In genomic region chr16:45619751-45620375, GRCm38 (mm10) we compare ENCODE assay signal across 22 mouse cellular contexts. TPM values are rescaled to one million over a fixed set of nuclear protein-coding genes. Genes with fewer than 3 reads are reported as not detected.
"Had no signal": no experiment of that assay in that cellular context is flagged by ENCODE, and none has a peak within 500 bp of the region (broad histone marks: within the 10 kb centered on the region; RNA-seq: fewer than 3 reads in every experiment).

No protein-coding gene starts in this region.

- H3K4me3 ChIP-seq: layer of hippocampus, adult 2 months; limb, embryonic 13.5 days; midbrain, embryonic 15.5 days; neural tube, embryonic 12.5 days had no signal

- H3K4me1 ChIP-seq: limb, embryonic 13.5 days; midbrain, embryonic 15.5 days; neural tube, embryonic 12.5 days had no signal

- ATAC-seq: hindbrain, embryonic 16.5 days; inflammation-experienced regulatory T-cells, adult 6 months; midbrain, embryonic 15.5 days had no signal

- H3K9ac ChIP-seq: limb, embryonic 13.5 days; midbrain, embryonic 15.5 days; neural tube, embryonic 12.5 days had no signal

- H3K36me3 ChIP-seq: limb, embryonic 13.5 days; midbrain, embryonic 15.5 days; neural tube, embryonic 12.5 days had no signal

- H3K9me3 ChIP-seq: limb, embryonic 13.5 days; midbrain, embryonic 15.5 days; neural tube, embryonic 12.5 days had no signal

- H3K27me3 ChIP-seq: limb, embryonic 13.5 days; midbrain, embryonic 15.5 days; neural tube, embryonic 12.5 days had no signal

- H3K27ac ChIP-seq: layer of hippocampus, adult 2 months; limb, embryonic 13.5 days; macrophage; midbrain, embryonic 15.5 days; neural tube, embryonic 12.5 days had no signal

- DNase-seq: kidney, adult 11 months; kidney, adult 9 months; kidney, postnatal 10 days; kidney, postnatal 4 days; left cerebral cortex, postnatal 4 days; lung, postnatal 10 days; right cerebral cortex, postnatal 4 days; spleen, adult 18-20 months; thymus, adult 18-20 months; thymus, postnatal 14 days had no signal

- H3K4me2 ChIP-seq: limb, embryonic 13.5 days; midbrain, embryonic 11.5 days; midbrain, embryonic 15.5 days; neural tube, embryonic 12.5 days had no signal

RNA-seq across cellular contexts. Expression of gene Gcsam, which starts 9.7 kb away (rescaled TPM):
- total RNA-seq: layer of hippocampus, adult 2 months; layer of hippocampus, postnatal 10 days; left cerebral cortex, postnatal 10 days; left cerebral cortex, postnatal 4 days; monocyte, adult 5-6 weeks had no signal
- polyA plus RNA-seq: hindbrain, embryonic 16.5 days; midbrain, embryonic 11.5 days; midbrain, embryonic 15.5 days had no signal

RNA-seq across cellular contexts. Expression of gene BC016579, which starts 34.0 kb away (rescaled TPM):
- total RNA-seq: layer of hippocampus, postnatal 10 days; left cerebral cortex, postnatal 4 days; monocyte, adult 5-6 weeks; neutrophil, adult 5-6 weeks had no signal
- polyA plus RNA-seq: hindbrain, embryonic 16.5 days; inflammation-experienced regulatory T-cells, adult 6 months; macrophage; midbrain, embryonic 15.5 days had no signal
